Mouse (Mus musculus): ENCODE measurements around the gene Cdhr3. TPM values are rescaled to one million over a fixed set of nuclear protein-coding genes. Genes with fewer than 3 reads are reported as not detected.

Cdhr3 gene
- polyA plus RNA-seq, 1 experiment = not detected

DNA sequence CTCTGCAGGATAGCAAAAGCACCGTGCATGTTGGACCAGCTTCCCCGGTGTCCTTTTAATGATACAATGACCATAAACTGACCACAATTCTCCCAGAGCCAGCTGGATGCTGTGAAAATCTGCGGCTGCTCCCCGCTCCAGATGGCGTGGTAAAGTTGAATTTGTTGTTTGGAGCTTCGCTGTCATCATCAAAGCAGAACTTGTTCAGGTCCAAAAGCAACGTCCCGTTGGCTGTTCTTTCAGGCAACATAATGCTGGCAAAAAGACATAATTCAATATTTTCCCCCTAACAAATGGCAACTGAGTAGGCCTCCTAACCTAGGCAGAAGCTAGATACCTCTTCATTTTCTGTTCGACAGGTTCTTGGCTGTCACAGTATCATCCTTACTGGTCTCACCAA, 39.4 kb downstream of the Cdhr3 start:
- Histone ChIP-seq H3K4me1 (ENCODE audit: control insufficient read depth, insufficient read depth, low read length) (peaks cover 11% of the 10 kb centered on the region), H3K27ac (ENCODE audit: insufficient read depth, low read depth, low read length) (no peak overlapping the region), H3K4me3 (ENCODE audit: insufficient read depth, low read depth, low read length) (no peak overlapping the region)
- TF ChIP-seq POLR2A (IDR thresholded peaks at IDR 0.05; ENCODE audit: insufficient read depth, low read depth, low read length) (no peak), CTCF (IDR thresholded peaks at IDR 0.05; ENCODE audit: insufficient read depth, low read depth, low read length) (no peak)
- 90% methylated on average over 9 of the region's 9 CpGs for WGBS

DNA sequence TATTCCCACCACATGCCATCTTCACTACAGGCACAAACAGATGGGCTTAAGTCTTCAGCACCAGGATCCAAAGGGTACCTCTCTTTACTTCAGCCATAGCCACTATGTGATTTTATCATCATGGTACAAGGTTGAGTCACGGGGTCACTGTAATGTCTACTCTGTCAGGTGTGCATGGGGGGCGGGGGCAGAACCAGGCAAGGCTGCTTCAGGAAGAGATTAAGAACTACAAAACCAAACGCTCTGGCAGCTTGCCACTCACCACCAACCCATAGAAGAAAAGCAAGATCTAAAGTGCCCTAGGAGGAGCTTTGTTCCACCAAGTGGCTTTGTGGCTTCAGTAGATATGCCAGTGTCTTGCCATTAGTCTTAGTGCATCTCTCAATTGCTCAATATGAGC, 44.3 kb downstream of the Cdhr3 start:
- 96% methylated on average over 3 of the region's 3 CpGs for WGBS
- H3K4me3 ChIP-seq (ENCODE audit: insufficient read depth, low read depth, low read length) = no peak overlapping the region
- H3K4me1 ChIP-seq (ENCODE audit: control insufficient read depth, insufficient read depth, low read length) = peaks cover 15% of the 10 kb centered on the region
- TF ChIP-seq CTCF (IDR thresholded peaks at IDR 0.05; ENCODE audit: insufficient read depth, low read depth, low read length) = no peak
- TF ChIP-seq POLR2A (IDR thresholded peaks at IDR 0.05; ENCODE audit: insufficient read depth, low read depth, low read length) = no peak
- H3K27ac ChIP-seq (ENCODE audit: insufficient read depth, low read depth, low read length) = no peak overlapping the region

DNA sequence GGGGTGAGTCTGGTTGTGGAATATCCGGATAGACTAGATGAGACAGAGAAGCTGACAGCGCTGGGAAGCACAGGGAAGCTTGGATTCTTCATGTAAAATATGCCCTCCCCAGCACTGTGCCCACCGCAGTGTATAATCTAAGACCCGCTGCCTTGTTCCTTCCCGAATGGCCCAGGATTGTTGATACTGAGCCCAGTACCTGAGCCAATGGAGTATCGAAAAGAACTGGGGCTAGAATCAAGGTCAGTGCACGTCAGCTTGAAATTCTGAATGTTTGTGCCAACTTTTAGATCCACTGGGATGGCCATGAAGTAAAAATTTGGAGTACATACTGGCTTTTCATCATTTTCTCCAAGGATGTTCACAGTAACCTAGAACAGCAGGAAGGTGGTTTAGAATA, 46.2 kb downstream of the Cdhr3 start:
- H3K27ac ChIP-seq (ENCODE audit: insufficient read depth, low read depth, low read length) = no peak overlapping the region
- H3K4me1 ChIP-seq (ENCODE audit: control insufficient read depth, insufficient read depth, low read length) = peaks cover 19% of the 10 kb centered on the region
- H3K4me3 ChIP-seq (ENCODE audit: insufficient read depth, low read depth, low read length) = no peak overlapping the region
- WGBS = 47% methylated on average over 7 of the region's 7 CpGs
- TF ChIP-seq CTCF (IDR thresholded peaks at IDR 0.05; ENCODE audit: insufficient read depth, low read depth, low read length) = no peak
- no peak for TF ChIP-seq POLR2A (IDR thresholded peaks at IDR 0.05; ENCODE audit: insufficient read depth, low read depth, low read length)

DNA sequence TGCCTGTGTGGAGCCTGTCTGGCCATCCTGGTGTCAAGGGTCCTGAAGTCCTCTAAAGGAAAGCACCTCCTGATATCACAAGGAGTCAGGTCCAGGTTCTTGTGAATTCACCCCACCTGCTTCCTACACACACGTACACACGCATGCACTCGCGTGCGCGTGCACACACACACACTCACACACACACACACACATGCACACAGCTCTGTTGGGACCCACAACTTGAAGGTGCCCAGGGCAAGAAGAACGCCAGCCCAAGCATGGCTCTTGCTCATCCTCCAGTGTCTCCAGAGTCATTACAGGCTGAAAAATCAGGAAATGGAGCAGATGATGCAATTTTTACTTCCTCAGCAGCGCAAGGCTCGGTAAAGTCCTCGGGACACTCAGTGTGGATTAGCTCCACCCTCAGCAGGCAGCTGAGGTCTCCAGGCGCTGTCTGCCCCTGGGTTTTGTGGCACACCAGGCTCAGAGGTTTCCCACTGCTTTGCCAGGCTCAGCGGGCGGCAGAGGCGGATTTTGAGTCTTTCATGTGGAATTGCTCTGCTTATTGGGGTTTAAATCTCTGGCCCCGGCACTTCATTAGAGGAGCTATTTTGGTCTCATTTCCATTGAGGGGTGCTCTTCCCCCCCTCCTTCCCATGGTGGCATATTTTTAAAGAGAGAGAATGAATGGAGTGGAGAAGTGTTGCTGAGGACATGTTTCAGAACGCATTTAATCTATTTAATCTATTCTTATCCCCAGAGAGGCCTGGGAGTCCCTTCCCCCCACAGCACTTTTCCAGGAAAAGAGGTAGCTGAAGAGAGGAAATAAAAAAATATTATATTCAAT, 46.9 kb downstream of the Cdhr3 start:
- Histone ChIP-seq H3K4me1 (ENCODE audit: control insufficient read depth, insufficient read depth, low read length) (peaks cover 19% of the 10 kb centered on the region), H3K4me3 (ENCODE audit: insufficient read depth, low read depth, low read length) (no peak overlapping the region), H3K27ac (ENCODE audit: insufficient read depth, low read depth, low read length) (peak overlapping the region; percentile 78)
- 33% methylated on average over 16 of the region's 16 CpGs for WGBS
- TF ChIP-seq POLR2A (IDR thresholded peaks at IDR 0.05; ENCODE audit: insufficient read depth, low read depth, low read length) = no peak
- TF ChIP-seq CTCF (IDR thresholded peaks at IDR 0.05; ENCODE audit: insufficient read depth, low read depth, low read length) = no peak

DNA sequence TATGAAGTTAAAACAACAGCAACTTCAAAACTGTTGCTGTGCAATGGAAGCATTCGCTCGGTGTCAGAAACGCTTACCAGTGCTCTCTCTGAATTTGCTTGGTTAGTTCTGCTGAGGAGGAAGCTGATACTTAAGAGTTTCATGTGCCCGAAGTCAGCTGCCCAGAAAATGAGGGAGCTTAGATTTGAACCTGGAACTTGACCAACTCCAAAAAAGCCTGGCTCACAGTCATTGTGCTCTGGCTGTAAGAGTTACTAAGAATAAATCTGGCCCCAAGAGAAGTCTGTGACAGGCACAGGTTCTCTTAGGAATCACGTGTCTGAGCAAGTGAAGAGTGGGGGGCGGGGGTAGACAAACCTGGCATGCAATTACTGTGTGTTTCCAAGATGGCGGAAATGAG, 51.2 kb downstream of the Cdhr3 start:
- WGBS = 86% methylated on average over 7 of the region's 7 CpGs
- TF ChIP-seq POLR2A (IDR thresholded peaks at IDR 0.05; ENCODE audit: insufficient read depth, low read depth, low read length) (no peak), CTCF (IDR thresholded peaks at IDR 0.05; ENCODE audit: insufficient read depth, low read depth, low read length) (no peak)
- Histone ChIP-seq H3K4me1 (ENCODE audit: control insufficient read depth, insufficient read depth, low read length) (peaks cover 16% of the 10 kb centered on the region), H3K4me3 (ENCODE audit: insufficient read depth, low read depth, low read length) (no peak overlapping the region), H3K27ac (ENCODE audit: insufficient read depth, low read depth, low read length) (no peak overlapping the region)

DNA sequence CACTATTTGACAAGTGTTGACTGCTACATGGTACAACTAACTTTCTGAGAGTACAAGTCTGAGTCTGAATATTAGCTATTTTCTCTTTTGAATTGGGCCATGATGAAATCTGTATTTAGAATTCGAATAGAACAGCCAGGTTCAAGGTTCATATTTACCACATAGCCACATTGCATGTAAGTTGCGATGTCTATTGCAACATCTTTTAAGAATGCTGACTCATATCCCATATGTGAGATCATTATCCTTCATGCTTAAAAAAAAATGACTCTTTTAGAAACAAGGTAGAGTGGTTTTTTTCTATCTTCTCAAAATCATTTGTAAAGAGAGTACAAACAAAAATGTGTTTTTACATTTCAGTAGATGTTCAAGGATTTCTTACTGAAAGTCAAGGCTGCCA, 51.9 kb downstream of the Cdhr3 start:
- H3K4me3 ChIP-seq (ENCODE audit: insufficient read depth, low read depth, low read length) = no peak overlapping the region
- TF ChIP-seq CTCF (IDR thresholded peaks at IDR 0.05; ENCODE audit: insufficient read depth, low read depth, low read length) (no peak), POLR2A (IDR thresholded peaks at IDR 0.05; ENCODE audit: insufficient read depth, low read depth, low read length) (no peak)
- WGBS = 88% methylated on average over 2 of the region's 2 CpGs
- no peak overlapping the region for H3K27ac ChIP-seq (ENCODE audit: insufficient read depth, low read depth, low read length)
- H3K4me1 ChIP-seq (ENCODE audit: control insufficient read depth, insufficient read depth, low read length) = peaks cover 20% of the 10 kb centered on the region

DNA sequence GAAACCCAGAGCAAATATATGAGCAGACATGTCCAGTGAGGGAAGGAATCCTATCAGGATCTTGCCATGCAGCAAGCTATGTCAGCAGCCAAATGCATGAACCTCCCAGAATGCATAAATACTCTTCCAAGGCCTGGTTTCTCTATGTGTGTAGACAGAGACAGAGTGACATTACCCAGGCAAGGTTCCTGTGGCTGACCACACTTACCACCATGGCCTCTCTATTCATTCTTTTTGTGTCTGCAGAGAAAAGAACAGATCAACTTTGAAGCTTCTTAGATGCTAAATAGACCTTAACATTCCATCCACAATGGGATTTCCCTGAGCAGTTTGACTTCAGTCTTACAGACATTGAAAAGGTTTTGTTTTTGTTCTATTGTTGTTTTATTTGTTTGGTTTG, 54.0 kb downstream of the Cdhr3 start:
- H3K4me1 ChIP-seq (ENCODE audit: control insufficient read depth, insufficient read depth, low read length) = peaks cover 22% of the 10 kb centered on the region
- no peak overlapping the region for H3K4me3 ChIP-seq (ENCODE audit: insufficient read depth, low read depth, low read length)
- TF ChIP-seq CTCF (IDR thresholded peaks at IDR 0.05; ENCODE audit: insufficient read depth, low read depth, low read length) (no peak), POLR2A (IDR thresholded peaks at IDR 0.05; ENCODE audit: insufficient read depth, low read depth, low read length) (no peak)
- no peak overlapping the region for H3K27ac ChIP-seq (ENCODE audit: insufficient read depth, low read depth, low read length)

DNA sequence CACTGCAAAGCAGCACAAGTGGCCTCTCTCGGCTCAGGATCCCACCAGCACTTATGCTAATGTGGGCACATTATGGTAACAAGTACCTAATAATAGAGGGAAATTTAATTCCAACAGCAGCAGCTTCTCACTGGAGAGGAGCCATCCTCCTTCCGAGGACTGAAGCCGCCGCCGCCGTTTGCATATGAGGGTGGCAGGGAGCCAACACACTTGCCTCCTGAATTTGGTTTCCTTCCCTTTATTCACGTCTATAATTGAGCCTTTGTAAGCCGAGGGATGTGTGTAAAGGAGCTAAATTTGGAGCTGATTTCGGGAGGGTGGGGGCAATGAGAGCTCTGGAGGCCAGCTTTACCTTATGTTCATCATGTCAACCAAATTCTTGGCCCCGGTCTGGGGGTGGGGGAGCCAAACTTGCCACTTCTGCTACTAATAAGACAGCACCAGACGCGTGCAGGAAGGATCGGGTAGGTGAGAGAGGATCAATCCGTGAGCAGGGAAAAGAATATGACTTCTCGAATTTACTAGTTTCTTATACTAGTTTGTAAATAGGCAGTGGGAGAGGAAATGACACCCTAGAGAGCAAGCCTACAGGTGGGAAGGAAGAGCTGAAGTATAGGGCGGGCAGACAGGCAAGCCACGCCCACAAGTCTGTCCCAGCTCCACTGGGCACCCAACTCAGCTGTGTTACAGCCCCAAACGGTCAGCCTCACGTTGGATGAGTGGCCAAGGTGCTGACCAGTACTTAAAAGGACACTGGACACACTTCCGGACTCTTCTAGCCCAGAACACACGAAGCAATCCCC, 56.8 kb downstream of the Cdhr3 start:
- Histone ChIP-seq H3K27ac (ENCODE audit: insufficient read depth, low read depth, low read length) (peak overlapping the region; percentile 66), H3K4me1 (ENCODE audit: control insufficient read depth, insufficient read depth, low read length) (peaks cover 16% of the 10 kb centered on the region), H3K4me3 (ENCODE audit: insufficient read depth, low read depth, low read length) (no peak overlapping the region)
- no peak for TF ChIP-seq CTCF (IDR thresholded peaks at IDR 0.05; ENCODE audit: insufficient read depth, low read depth, low read length)
- 12% methylated on average over 21 of the region's 21 CpGs for WGBS

DNA sequence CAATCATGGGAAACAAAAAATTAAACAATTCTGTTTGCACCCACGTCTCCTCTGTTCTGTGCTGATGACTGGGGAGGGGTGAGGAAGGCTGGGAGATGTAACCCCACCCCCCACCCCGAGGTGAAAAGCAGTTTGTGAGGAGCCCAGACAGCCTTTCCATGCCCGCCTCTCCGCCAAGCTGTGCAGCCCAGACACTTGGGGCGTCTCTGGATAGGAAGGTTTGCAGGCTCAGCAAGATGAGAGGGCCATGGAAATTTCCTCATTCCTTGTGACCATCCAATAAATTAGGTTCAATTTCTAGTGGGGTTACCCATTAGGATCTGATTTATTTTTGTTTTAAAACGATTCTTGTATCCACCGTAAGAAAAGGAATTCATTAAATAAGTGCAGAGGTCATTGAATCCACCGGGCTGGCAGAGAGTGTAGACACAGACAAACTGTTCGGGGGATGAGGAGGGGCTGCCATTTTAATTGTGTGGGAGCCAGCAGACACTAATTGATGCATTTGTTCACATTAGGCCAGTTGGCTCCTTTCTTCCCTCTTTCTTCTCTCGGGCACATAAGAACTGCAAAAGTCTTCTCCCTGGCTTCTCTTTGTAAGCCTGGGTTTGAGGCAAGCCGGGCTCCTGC, 57.5 kb downstream of the Cdhr3 start:
- 11% methylated on average over 11 of the region's 11 CpGs for WGBS
- TF ChIP-seq POLR2A (IDR thresholded peaks at IDR 0.05; ENCODE audit: insufficient read depth, low read depth, low read length) (no peak), CTCF (IDR thresholded peaks at IDR 0.05; ENCODE audit: insufficient read depth, low read depth, low read length) (no peak)
- peaks cover 16% of the 10 kb centered on the region for H3K4me1 ChIP-seq (ENCODE audit: control insufficient read depth, insufficient read depth, low read length)
- H3K4me3 ChIP-seq (ENCODE audit: insufficient read depth, low read depth, low read length) = no peak overlapping the region
- H3K27ac ChIP-seq (ENCODE audit: insufficient read depth, low read depth, low read length) = peak overlapping the region; percentile 66

All from olfactory bulb, adult 2 months (tissue).